Mouse (Mus musculus) liver, embryonic 11.5 days (tissue): Measurements from ENCODE around the gene Gm16181. TPM values are rescaled to one million over a fixed set of nuclear protein-coding genes. Genes with fewer than 3 reads are reported as not detected.
A peak's percentile ranks its signal among the peaks of the same experiment; 100 is the strongest.

ENCODE experiments used
- ATAC-seq: fragments of 200-750 bp; cut with Nextera tagmentation; replicated peaks from 2 replicates; pipeline ENCODE4 v1.8.0; 2017; ENCODE audit warnings: moderate number of reproducible peaks, mild to moderate bottlenecking, moderate TSS enrichment, moderate library complexity; ENCODE audit not compliant: low FRiP score
- DNase-seq: peaks from one replicate; pipeline ENCODE4 v3.0.0-alpha.2; 2017; ENCODE audit warnings: low spot score
- H3K27ac ChIP-seq: fragments of 300-500 bp; sonication (generic); 2 replicates; pipeline ENCODE4 v1.5.1; 2014; ENCODE audit warnings: mild to moderate bottlenecking, low read depth, low read length, control low read depth
- H3K27me3 ChIP-seq: fragments of 300-500 bp; sonication (generic); replicated peaks from 2 replicates; pipeline ENCODE4 v1.6.1; 2014; ENCODE audit warnings: low read length, mixed read lengths; ENCODE audit not compliant: control insufficient read depth, insufficient read depth
- H3K36me3 ChIP-seq: fragments of 300-500 bp; sonication (generic); 2 replicates; pipeline ENCODE4 v1.6.1; 2014; ENCODE audit warnings: mild to moderate bottlenecking, low read length, moderate library complexity, mixed read lengths; ENCODE audit not compliant: control insufficient read depth, insufficient read depth
- H3K4me1 ChIP-seq: fragments of 300-500 bp; sonication (generic); replicated peaks from 2 replicates; pipeline ENCODE4 v1.6.1; 2014; ENCODE audit warnings: low read length, mixed read lengths; ENCODE audit not compliant: control insufficient read depth, insufficient read depth
- H3K4me2 ChIP-seq: fragments of 300-500 bp; sonication (generic); 2 replicates; pipeline ENCODE4 v1.6.1; 2014; ENCODE audit warnings: mild to moderate bottlenecking, control low read depth, moderate library complexity
- H3K4me3 ChIP-seq: fragments of 300-500 bp; sonication (generic); 2 replicates; pipeline ENCODE4 v1.5.1; 2014; ENCODE audit warnings: low read depth, low read length, control low read depth
- H3K9ac ChIP-seq: fragments of 300-500 bp; sonication (generic); 2 replicates; pipeline ENCODE4 v1.6.1; 2014; ENCODE audit warnings: low read depth, low read length, control low read depth
- H3K9me3 ChIP-seq: fragments of 300-500 bp; sonication (generic); 2 replicates; pipeline ENCODE4 v1.6.1; 2016; ENCODE audit warnings: low read length, inconsistent platforms, mixed read lengths; ENCODE audit not compliant: control insufficient read depth
- WGBS: fragments of 180-500 bp; shearing (Covaris S2); extraction: QIAGEN DNeasy Blood & Tissue Kit; methylation state at CpG from one replicate; pipeline ENCODE4 v1.1.7; 2014; 5-methylcytosine and 5-hydroxymethylcytosine counted together
- polyA plus RNA-seq: library from polyadenylated mRNA; unstranded; fragments of >200 nt; fragmentation: Nextera tagmentation; extraction: Ambion mirVana; gene quantifications from 2 replicates; pipeline ENCODE4 v1.2.1, GENCODE M21; 2014

Gene Gm16181
- polyA plus RNA-seq, 1 experiment from 2014 or later: not detected

DNA sequence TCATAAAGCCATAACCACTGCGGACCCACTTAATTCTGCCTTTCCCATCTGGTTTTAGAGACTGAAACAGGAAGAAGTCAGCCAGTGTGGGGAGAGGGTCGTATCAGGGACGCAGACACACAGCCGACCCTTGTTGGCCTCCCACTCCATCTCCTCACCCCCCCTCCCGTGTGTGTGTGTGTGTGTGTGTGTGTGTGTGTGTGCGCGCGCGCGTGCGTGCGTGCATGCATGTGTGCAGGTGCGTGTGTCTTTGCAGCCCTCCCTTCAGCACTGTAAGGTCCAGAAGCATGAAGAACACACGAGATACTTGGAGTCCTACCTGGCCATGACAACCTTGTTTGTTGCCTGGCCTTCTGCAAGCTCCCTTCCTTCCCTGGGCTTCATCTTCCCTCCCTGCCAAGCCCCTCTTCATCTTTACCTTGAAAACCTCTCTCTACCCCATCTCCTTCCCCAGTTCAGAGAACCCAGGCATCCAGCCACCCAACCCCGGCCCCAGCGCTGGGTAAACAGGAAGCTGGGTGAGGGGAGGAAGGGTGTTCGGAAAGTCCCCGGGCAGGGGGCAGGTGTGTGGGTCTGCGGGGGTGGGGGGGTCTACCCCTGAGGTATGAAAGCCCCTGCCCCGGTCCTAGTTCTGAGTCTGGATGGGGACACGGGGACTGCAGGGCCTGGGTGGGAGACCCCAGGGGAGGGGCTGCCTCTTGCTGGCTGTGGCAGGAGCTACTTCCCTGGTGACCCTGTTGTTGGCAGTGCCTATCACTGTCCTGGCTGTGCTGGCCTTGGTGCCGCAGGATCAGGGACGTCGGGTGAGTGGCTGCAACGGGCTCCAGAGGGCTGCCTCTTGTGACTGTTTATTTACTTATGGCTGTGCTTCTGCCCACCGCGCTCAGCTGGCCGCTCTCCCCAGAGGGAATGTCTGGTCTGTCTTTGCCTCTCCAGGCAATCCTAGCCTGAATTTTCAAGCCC, 26.5 kb upstream of the Gm16181 start, which contains the start of gene Ltb:
Gene Ltb, plus strand, starts transcription at position 559 of the 963 bp plus-strand sequence.
- no peaks in the 10 kb centered on the region for H3K9me3 ChIP-seq
- peak within 1 kb of the TSS; percentile 45 for H3K4me3 ChIP-seq
- H3K4me2 ChIP-seq: peak within 1 kb of the TSS; percentile 76
- no peaks in the 10 kb centered on the region for H3K36me3 ChIP-seq
- WGBS: 48% methylated on average over 28 of the region's 28 CpGs
- peaks cover 23% of the 10 kb centered on the region for H3K27me3 ChIP-seq
- 0 out of 2 replicates have a peak within 1 kb of the TSS, but pooled peaks have one; percentile 19 for H3K27ac ChIP-seq
- H3K9ac ChIP-seq: no peak within 1 kb of the TSS
- no peak for DNase-seq
- peaks cover 22% of the 10 kb centered on the region for H3K4me1 ChIP-seq
- ATAC-seq: no peak

DNA sequence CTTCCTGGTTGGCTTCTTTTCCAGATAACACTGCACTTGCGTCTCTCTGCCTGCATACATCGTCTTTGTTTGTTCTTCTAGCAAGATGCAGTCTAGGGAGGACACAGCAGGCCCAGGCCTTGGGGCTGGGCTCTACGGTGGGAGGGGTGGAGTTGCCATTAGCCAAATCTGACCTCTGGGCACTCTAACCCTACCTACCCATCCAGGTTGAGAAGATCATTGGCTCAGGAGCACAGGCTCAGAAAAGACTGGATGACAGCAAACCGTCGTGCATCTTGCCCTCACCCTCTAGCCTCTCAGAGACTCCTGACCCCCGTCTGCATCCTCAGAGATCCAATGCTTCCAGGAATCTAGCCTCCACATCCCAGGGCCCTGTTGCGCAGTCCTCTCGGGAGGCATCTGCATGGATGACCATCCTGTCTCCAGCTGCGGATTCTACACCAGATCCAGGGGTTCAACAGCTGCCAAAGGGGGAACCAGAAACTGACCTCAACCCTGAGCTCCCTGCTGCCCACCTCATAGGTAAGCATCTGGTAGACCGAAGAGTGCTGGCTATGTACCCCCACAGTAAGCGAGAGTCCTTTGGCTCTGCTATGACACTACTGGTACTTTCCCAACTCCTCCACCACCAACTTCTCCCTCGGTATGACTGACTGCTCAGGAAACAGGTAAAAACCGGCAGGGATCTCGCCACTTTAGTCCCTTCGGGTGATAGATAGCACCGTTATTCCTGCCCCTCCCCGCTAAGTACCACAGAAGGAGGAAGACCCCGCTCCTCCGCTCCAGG, 25.6 kb upstream of the Gm16181 start:
- 0 out of 2 replicates have a peak overlapping the region, but pooled peaks have one; percentile 19 for H3K27ac ChIP-seq
- peaks cover 17% of the 10 kb centered on the region for H3K4me1 ChIP-seq
- H3K4me2 ChIP-seq: peak overlapping the region; percentile 76
- no peak for DNase-seq
- H3K36me3 ChIP-seq: no peaks in the 10 kb centered on the region
- ATAC-seq: no peak; the same call in 1 of the 2 replicates
- 35% methylated on average over 19 of the region's 19 CpGs for WGBS
- H3K4me3 ChIP-seq: peak overlapping the region; percentile 45
- peaks cover 23% of the 10 kb centered on the region for H3K27me3 ChIP-seq
- H3K9ac ChIP-seq: peak overlapping the region; percentile 52
- H3K9me3 ChIP-seq: no peaks in the 10 kb centered on the region

DNA sequence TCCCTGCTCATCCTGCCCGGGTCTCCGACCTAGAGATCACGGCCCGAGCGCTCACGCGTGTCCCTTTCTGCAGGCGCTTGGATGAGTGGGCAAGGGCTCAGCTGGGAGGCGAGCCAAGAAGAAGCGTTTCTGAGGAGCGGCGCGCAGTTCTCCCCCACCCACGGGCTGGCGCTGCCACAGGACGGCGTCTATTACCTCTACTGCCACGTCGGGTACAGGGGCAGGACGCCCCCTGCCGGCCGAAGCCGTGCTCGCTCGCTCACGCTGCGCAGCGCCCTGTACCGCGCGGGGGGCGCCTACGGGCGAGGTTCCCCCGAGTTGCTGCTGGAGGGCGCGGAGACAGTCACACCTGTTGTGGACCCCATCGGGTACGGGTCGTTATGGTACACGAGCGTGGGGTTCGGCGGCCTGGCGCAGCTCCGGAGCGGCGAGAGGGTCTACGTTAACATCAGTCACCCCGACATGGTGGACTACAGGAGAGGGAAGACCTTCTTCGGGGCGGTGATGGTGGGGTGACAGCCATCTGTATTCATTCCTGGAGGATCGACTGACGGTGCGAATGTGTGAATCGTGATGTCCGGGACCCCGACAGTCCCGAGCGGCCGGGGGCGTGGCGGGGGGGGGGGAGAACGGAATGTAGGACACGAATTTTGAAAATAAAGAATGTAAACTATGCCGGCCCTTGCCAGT, 24.9 kb upstream of the Gm16181 start:
- Histone ChIP-seq H3K4me1 (peaks cover 14% of the 10 kb centered on the region), H3K27ac (no peak overlapping the region), H3K27me3 (peaks cover 27% of the 10 kb centered on the region), H3K36me3 (no peaks in the 10 kb centered on the region), H3K9me3 (no peaks in the 10 kb centered on the region), H3K4me3 (peak overlapping the region; percentile 45), H3K4me2 (peak overlapping the region; percentile 76), H3K9ac (peak overlapping the region; percentile 52)
- 2% methylated on average over 66 of the region's 66 CpGs for WGBS
- peak; percentile 80 for ATAC-seq
- peak; percentile 83 for DNase-seq

DNA sequence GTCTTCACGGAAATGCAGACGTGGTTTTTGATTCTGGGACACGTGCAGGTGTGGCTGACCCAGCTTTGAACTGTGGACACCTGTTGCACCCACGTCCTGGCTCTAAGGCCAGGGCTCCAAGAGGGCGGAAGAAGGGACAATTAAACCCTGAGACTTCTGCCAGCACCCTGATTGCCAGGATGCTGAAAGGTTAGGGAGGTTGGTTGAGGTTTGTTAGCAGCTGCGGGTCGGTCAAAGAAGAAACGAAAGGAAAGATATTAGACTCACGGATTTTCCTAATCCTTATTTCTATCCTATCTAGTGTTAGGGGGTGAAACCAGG, 24.4 kb upstream of the Gm16181 start:
- Histone ChIP-seq H3K4me3 (peak overlapping the region; percentile 45; the same call in 1 of the 2 replicates), H3K9ac (no peak overlapping the region), H3K27ac (no peak overlapping the region), H3K27me3 (peaks cover 32% of the 10 kb centered on the region), H3K36me3 (no peaks in the 10 kb centered on the region), H3K4me2 (peak overlapping the region; percentile 76), H3K4me1 (peaks cover 14% of the 10 kb centered on the region), H3K9me3 (no peaks in the 10 kb centered on the region)
- ATAC-seq (no peak), DNase-seq (no peak)
- 29% methylated on average over 9 of the region's 9 CpGs for WGBS

DNA sequence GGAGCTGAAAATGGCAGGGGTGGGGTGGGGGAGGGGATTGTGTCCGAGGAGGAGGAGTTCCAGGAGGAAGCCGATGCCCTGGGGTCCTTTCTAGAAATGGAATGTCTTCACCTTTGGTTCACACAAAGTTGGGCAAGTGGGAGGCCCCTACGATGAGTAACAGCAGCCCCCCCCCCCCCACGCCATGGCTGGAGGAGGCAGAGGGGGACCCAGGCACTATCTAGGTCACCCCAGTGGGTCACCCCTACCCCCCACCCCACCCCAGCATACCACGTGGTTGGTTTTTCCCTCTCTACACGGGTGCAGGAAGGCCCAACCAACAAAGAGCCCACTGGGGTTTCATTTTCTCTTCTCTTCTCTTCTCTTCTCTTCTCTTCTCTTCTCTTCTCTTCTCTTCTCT, 23.5 kb upstream of the Gm16181 start:
- 34% methylated on average over 6 of the region's 6 CpGs for WGBS
- DNase-seq: no peak
- Histone ChIP-seq H3K4me1 (peaks cover 14% of the 10 kb centered on the region), H3K9me3 (no peaks in the 10 kb centered on the region), H3K36me3 (no peaks in the 10 kb centered on the region), H3K27me3 (peaks cover 41% of the 10 kb centered on the region), H3K27ac (no peak overlapping the region), H3K4me2 (no peak overlapping the region), H3K4me3 (no peak overlapping the region), H3K9ac (no peak overlapping the region)
- no peak for ATAC-seq

GRCm38 (mm10) chr17:35198029-35198428, 22.6 kb upstream of the Gm16181 start:
- 59% methylated on average over 7 of the region's 7 CpGs for WGBS
- Histone ChIP-seq H3K4me1 (peaks cover 14% of the 10 kb centered on the region), H3K27me3 (peaks cover 50% of the 10 kb centered on the region), H3K4me3 (no peak overlapping the region), H3K27ac (no peak overlapping the region), H3K9ac (no peak overlapping the region), H3K36me3 (no peaks in the 10 kb centered on the region), H3K9me3 (no peaks in the 10 kb centered on the region), H3K4me2 (no peak overlapping the region)
- ATAC-seq (no peak), DNase-seq (no peak)

GRCm38 (mm10) chr17:35198946-35199345, 21.7 kb upstream of the Gm16181 start:
- Histone ChIP-seq H3K27me3 (peaks cover 59% of the 10 kb centered on the region), H3K4me1 (peaks cover 11% of the 10 kb centered on the region), H3K36me3 (no peaks in the 10 kb centered on the region), H3K4me3 (no peak overlapping the region), H3K27ac (no peak overlapping the region), H3K4me2 (no peak overlapping the region), H3K9me3 (no peaks in the 10 kb centered on the region), H3K9ac (no peak overlapping the region)
- 55% methylated on average over 8 of the region's 8 CpGs for WGBS
- no peak for DNase-seq
- no peak for ATAC-seq

- no peak for ATAC-seq
- peaks cover 3% of the 10 kb centered on the region; the same call in 1 of the 2 replicates for H3K4me1 ChIP-seq
- H3K4me3 ChIP-seq: no peak overlapping the region
- peak overlapping the region; percentile 44 for H3K4me2 ChIP-seq
- H3K9me3 ChIP-seq: no peaks in the 10 kb centered on the region
- H3K9ac ChIP-seq: no peak overlapping the region
- H3K27ac ChIP-seq: no peak overlapping the region
- 52% methylated on average over 11 of the region's 11 CpGs for WGBS
- no peaks in the 10 kb centered on the region for H3K36me3 ChIP-seq
- no peak for DNase-seq
- peaks cover 62% of the 10 kb centered on the region for H3K27me3 ChIP-seq
These were observed 20.2 kb upstream of the Gm16181 start for GRCm38 (mm10) chr17:35200398-35200797.
